Comparison of ENCODE assay signal across 16 mouse cellular contexts in the genomic region with DNA sequence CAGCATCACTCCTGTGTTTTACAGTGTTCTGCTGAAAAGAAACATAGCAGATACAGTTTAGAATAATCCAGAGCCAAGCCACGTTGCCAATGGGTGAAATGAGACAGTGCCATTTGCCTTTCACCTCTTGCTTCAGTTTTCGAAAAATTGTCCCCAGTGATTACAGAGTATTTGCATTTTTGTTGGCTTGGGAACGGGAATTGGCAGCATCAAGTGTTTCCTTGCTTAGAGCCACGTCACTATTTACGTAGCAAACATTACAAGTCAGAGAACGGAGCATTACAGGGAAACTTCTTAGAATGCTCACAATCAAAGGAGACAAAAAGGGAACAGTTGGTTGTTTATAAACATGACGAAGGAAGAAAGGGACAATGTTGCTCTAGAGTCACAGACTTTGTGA. TPM values are rescaled to one million over a fixed set of nuclear protein-coding genes. Genes with fewer than 3 reads are reported as not detected.
"Had no signal": no experiment of that assay in that cellular context is flagged by ENCODE, and none has a peak within 500 bp of the region (broad histone marks: within the 10 kb centered on the region; RNA-seq: fewer than 3 reads in every experiment).

No protein-coding gene starts in this region.

- DNase-seq: retina, postnatal 1 day; right cerebral cortex, adult 18-20 months; right cerebral cortex, postnatal 14 days; right cerebral cortex, postnatal 25 days; right cerebral cortex, postnatal 4 days; spleen, adult 18-20 months; thymus, adult 18-20 months; thymus, adult 2 months; thymus, postnatal 14 days; thymus, postnatal 25 days; thymus, postnatal 36 days; thymus, postnatal 4 days had no signal

- H3K36me3 ChIP-seq: neural tube, embryonic 15.5 days; stomach, embryonic 15.5 days had no signal

- H3K4me2 ChIP-seq: neural tube, embryonic 15.5 days; stomach, embryonic 15.5 days had no signal

- H3K9me3 ChIP-seq: neural tube, embryonic 15.5 days; stomach, embryonic 15.5 days had no signal

- H3K9ac ChIP-seq: neural tube, embryonic 15.5 days; stomach, embryonic 15.5 days had no signal

- H3K4me3 ChIP-seq: neural tube, embryonic 15.5 days; stomach, embryonic 15.5 days had no signal

- H3K27ac ChIP-seq: neural tube, embryonic 15.5 days; stomach, embryonic 15.5 days; stomach, postnatal 0 days had no signal

RNA-seq across cellular contexts. Expression of gene Irf4, which starts 3.9 kb away (rescaled TPM):
- polyA plus RNA-seq: neural tube, embryonic 14.5 days had no signal
